Mouse (Mus musculus): ENCODE measurements at regions not wholly inside any gene's neighbourhood (a gene's known extent, or its start where the extent isn't known, plus 50 kb on each side); places are given as distances from the start of the nearest gene placed in this dataset.
"Not testable (repeated sequence)": the region's sequence is repeated elsewhere in the genome, so short reads cannot be mapped to it uniquely, and the experiment has no call there.

DNA sequence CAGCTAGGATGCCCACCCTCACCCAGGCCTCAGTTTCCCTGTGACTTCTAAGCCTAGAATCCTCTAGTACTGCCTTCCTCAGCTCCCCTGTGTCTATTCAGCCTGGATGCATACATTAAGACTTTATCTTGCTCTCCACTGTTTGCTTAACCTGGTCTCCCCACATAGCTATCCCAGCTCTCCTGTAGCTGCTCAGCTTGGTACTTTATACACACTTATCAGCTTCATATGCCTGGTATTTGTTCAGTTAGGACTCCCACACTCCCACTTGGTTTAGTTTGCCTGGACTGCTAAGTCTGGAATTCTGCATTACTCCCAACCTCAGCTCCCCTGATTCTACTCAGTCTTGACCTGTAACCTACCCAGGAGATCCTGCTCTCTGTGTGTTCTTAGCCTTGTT lies 147.7 kb downstream of the Tmem121 start:
- no peak for DNase-seq

DNA sequence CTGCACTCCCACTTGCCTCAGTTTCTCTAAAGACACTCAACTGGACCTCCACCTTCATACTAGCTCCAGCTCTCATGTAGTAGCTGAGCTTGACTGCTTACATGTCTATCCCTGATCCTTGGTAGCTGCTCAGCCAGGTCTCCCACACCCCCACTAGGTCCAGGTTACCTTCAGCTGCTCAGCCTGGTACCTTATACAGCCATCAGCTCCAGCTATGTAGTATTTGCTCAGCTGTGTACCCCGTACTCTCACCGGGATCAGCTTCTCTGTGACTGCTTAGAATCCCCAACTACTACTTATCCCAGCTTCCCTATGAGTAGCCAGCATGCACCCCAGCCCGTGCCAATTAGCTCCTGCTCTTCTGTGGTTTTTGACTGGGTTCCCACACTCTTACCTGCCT lies 148.1 kb downstream of the Tmem121 start:
- not testable (repeated sequence) for DNase-seq

- no peak for DNase-seq
These were observed 151.5 kb downstream of the Tmem121 start for GRCm38 (mm10) chr12:113337271-113337670.

GRCm38 (mm10) chr12:113338891-113339290 lies 150.4 kb upstream of the Adam6b start:
- DNase-seq, result no peak

GRCm38 (mm10) chr12:113341046-113341445 lies 148.3 kb upstream of the Adam6b start:
- DNase-seq, result peak; percentile 24

DNA sequence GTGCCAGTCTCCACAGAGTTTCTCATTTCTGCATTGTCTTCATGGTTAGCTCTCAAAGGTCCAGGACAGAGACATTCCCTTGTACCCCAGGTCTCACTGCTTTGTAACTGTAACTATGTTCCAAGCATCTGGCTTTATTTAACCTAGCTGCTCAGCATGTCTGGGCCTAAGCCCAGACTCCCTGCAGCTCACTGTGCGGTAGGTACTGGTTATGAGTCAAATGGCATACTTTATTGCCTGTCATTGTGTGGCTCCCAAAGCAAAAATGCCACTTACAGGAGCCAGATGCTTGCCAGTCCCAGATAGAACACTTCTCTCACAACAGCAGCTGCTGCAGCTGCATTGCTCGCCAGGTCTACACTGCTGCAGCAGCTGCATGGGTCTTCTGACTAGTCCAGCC lies 134.2 kb upstream of the Adam6b start:
- no peak for DNase-seq

GRCm38 (mm10) chr12:113358077-113358476 lies 131.2 kb upstream of the Adam6b start:
- DNase-seq, result no peak

DNA sequence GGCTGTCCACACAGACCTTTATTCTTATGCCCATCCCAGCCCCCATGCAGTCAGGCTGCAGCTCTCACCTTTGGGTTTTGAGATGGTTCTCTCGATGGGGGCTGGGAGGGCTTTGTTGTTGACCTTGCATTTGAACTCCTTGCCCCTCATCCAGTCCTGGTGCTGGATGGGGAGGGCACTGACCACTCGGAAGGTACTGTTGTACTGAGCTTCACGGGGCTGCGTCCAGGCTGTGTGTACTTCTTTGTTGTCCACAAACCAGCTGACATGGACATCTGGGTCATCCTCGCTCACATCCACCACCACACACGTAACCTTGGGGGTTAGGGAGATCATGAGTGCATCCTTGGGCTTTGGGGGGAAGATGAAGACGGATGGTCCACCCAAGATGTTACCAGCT lies 129.3 kb upstream of the Adam6b start:
- no peak for DNase-seq

DNA sequence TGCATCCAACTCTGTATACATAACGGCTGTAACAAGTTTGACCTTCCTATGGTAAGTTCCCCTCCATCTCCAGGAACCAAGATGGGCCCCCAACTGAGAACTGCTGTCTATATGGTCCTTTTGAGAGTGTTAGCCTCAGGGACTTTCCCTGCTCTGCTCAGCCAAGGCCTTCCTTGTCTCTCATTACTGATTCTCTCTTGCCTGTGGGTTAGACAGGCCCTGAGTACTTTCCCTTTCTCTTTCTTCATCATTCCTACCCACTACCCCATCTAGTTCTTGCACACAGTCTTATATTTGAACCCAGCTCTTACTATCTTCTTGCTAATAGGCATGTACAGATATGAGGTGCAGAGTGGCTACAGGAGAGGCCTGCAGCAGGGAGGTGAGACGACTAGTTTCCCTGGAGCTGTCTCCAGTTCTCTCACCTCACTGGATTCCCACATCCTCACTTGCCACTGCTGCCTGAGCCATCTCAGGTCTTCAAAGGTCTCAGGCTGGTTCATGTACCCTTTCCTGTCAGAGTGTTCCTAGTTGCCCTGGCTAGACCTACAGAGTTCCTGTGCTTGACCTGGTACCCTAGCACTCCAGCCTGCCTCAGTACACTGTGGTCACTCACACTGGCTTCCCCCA lies 126.8 kb upstream of the Adam6b start:
- no peak for DNase-seq

- no peak for DNase-seq
These were observed 125.3 kb upstream of the Adam6b start for GRCm38 (mm10) chr12:113364023-113364422.

DNA sequence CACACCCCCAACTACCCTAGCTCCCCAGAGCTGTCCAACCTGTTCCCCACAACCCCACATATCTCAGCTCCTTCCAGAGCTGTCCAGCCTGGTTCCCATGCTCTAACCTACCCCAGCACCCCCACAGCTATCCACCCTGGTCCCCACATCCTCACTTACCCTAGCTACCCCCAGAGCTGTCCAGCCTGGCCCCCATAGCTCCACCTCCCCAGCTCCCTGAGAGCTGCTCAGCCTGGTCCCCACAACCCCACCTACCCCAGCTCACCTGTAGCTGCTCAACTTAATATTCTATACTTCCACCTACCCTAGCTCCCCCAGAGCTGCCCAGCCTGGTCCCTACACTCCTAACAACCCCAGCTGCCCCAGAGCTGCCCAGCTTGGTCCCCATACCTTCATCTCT lies 124.9 kb upstream of the Adam6b start:
- DNase-seq, result no peak

DNA sequence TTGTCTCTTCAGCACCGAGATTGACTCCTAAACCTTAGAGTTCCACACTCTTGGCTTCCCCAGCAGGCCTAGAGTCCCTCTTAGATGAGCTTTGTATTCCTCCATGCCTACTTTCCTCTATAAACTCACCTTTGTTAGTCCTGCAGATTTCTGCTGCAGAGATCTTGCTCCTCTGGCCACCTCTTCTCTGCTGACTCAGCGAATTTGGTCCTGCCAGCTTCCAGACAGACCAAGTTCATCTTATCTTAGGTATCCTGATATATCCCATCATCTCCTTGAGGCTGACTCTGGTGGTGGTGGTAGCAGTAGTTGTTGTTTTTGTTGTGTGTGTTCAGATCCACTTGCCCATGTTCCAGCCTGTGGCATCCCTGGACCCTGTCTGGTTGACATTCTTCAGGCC lies 123.5 kb upstream of the Adam6b start:
- no peak for DNase-seq

DNA sequence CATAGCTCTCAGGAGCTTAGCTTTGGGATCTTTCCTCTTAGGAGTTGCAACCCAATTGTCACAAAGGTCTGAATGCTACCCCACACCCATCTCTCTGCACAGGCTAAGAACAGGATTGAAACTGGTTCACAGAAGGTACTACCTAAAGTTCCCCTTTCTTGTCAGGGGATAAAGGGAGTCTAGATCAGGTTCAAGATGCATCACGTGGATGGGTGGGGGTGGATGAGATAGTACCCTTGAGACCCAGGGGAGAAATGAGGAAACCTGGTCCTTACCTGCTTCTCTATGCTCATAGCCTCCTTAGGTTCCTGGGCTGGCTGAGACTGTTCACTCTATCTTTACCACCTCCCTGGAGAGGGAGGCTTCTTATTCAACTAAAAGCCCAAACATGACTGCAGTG lies 122.9 kb upstream of the Adam6b start:
- DNase-seq, result no peak

DNA sequence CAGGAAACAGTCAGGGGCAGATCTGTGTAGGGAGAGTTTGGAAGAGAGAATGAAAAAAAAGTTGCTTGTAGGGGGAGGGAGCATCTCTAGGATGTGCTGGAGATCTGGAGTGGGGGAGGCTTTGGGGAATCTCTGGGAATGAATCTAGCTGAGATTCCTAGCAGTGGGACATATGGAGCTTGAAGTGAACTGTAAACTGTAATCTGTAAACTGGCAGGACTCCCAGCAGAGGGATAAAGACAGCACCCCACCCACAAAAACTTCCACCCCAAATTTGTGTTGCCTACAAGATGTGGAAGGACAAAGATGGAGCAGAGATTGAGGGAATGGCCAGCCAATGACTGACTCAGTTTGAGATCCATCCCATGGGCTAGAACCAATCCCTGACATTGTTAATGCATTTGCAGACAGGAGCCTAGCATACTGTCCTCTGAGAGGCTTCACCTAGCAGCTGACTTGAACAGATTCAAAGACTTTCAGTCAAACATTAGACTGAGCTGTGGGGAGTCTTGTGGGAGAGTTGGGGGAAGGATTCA lies 87.7 kb upstream of the Adam6b start:
- no peak for DNase-seq

GRCm38 (mm10) chr12:113402823-113403222 lies 86.5 kb upstream of the Adam6b start:
- no peak for DNase-seq

- no peak for DNase-seq
These were observed 78.2 kb upstream of the Adam6b start for GRCm38 (mm10) chr12:113411113-113411512.

GRCm38 (mm10) chr12:113413996-113414395 lies 75.3 kb upstream of the Adam6b start:
- DNase-seq, result no peak

GRCm38 (mm10) chr12:113417521-113417920 lies 71.8 kb upstream of the Adam6b start:
- DNase-seq, result no peak

DNA sequence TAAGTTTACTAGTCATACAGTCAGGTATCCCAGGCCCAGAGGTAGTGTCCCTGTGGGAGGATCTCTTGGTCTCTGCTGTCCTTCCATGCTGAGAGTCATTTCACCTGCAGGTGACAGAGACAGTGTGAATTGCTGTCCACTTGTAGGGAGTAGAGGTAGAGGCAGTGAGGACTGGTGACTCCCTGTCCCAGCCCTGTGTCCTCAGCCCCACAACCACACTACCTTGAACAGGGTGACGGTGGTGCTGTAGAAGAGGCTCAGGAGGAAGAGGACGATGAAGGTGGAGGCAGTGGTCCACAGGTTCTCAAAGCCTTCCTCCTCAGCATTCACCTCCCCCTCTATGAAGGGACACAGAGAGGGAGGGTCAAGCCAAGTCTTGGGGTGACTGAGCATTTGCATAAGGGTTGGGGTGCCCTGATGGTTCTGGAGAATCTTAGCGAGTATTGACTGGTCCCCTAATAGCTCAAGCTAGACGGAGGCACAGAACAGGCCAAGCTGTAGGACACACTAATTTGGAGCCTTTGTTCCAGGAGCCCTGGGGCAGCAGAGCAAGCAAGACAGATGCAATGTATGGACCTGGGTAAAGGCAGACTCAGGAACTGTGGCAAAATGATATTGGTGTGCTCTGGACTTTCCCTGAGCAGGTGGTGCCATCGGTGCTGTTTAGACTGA lies 70.4 kb upstream of the Adam6b start:
- no peak for DNase-seq

- DNase-seq, result no peak
These were observed 68.5 kb upstream of the Adam6b start for GRCm38 (mm10) chr12:113420721-113421305.

GRCm38 (mm10) chr12:113421716-113422595 lies 67.4 kb upstream of the Adam6b start:
- no peak for DNase-seq

- no peak for DNase-seq
These were observed 66.5 kb upstream of the Adam6b start for GRCm38 (mm10) chr12:113422736-113423254.

Measured in adrenal gland, postnatal 25 days (tissue).